Mouse (Mus musculus): Measurements from ENCODE around the gene Lrg1. TPM values are rescaled to one million over a fixed set of nuclear protein-coding genes. Genes with fewer than 3 reads are reported as not detected.

Lrg1 gene
- polyA plus RNA-seq, 1 experiment from 2014 or later, result not detected

- Histone ChIP-seq H3K4me1 (ENCODE audit: control insufficient read depth, insufficient read depth, low read length) (peaks cover 17% of the 10 kb centered on the region), H3K4me2 (peak overlapping the region; percentile 66), H3K4me3 (ENCODE audit: low read depth, low read length) (peak overlapping the region; percentile 36), H3K9ac (ENCODE audit: low read depth, low read length) (0 out of 2 replicates have a peak overlapping the region, but pooled peaks have one; percentile 17), H3K9me3 (replicated peaks; ENCODE audit: control insufficient read depth, low read length) (no peaks in the 10 kb centered on the region), H3K27me3 (ENCODE audit: control insufficient read depth, insufficient read depth, low read length) (peaks cover 94% of the 10 kb centered on the region), H3K36me3 (ENCODE audit: control insufficient read depth, insufficient read depth, low read length) (no peaks in the 10 kb centered on the region), H3K27ac (ENCODE audit: low read depth, low read length) (no peak overlapping the region)
- under 1% methylated on average over 47 of the region's 47 CpGs for WGBS (ENCODE audit: insufficient replicate concordance)
- ATAC-seq (replicated peaks; ENCODE audit: insufficient number of reproducible peaks, low FRiP score, low TSS enrichment), result no peak
These were observed 20.2 kb upstream of the Lrg1 start for GRCm38 (mm10) chr17:56141702-56142605.

- Histone ChIP-seq H3K9me3 (replicated peaks; ENCODE audit: control insufficient read depth, low read length) (no peaks in the 10 kb centered on the region), H3K9ac (ENCODE audit: low read depth, low read length) (peak within 1 kb of the TSS; percentile 50), H3K27me3 (ENCODE audit: control insufficient read depth, insufficient read depth, low read length) (peaks cover 82% of the 10 kb centered on the region), H3K4me2 (peak within 1 kb of the TSS; percentile 98), H3K4me1 (ENCODE audit: control insufficient read depth, insufficient read depth, low read length) (peaks cover 17% of the 10 kb centered on the region), H3K4me3 (ENCODE audit: low read depth, low read length) (peak within 1 kb of the TSS; percentile 67), H3K27ac (ENCODE audit: low read depth, low read length) (no peak within 1 kb of the TSS), H3K36me3 (ENCODE audit: control insufficient read depth, insufficient read depth, low read length) (no peaks in the 10 kb centered on the region)
- WGBS (ENCODE audit: insufficient replicate concordance), result 2% methylated on average over 76 of the region's 79 CpGs
- no peak for ATAC-seq (replicated peaks; ENCODE audit: insufficient number of reproducible peaks, low FRiP score, low TSS enrichment)
These were observed 18.2 kb upstream of the Lrg1 start, which contains the start of gene Sema6b for GRCm38 (mm10) chr17:56139858-56140595. TSS of gene Sema6b (minus strand) at chr17:56140343.

DNA sequence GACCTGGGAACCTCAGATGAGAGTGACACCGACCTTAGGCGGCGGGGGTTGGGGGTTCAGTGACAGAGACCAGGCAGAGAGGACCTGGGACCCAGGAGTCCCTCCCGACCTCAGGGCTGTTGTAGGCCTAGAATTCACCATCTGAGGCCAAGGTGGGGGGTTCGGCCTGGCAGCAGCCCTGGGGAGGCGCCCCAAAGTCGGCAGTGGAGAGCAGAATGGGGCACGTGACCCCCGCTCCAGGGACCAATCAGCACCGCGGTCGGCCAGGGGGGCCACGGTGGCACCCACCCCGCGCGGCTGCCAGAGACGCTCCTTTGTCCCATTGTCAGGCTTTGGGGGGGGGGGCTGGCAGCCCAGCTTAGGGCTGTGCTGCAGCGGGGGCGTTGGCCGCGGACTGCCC is 17.6 kb upstream of the Lrg1 start:
- WGBS (ENCODE audit: insufficient replicate concordance), result 8% methylated on average over 16 of the region's 21 CpGs
- Histone ChIP-seq H3K9me3 (replicated peaks; ENCODE audit: control insufficient read depth, low read length) (no peaks in the 10 kb centered on the region), H3K27ac (ENCODE audit: low read depth, low read length) (no peak overlapping the region), H3K9ac (ENCODE audit: low read depth, low read length) (no peak overlapping the region), H3K4me2 (peak overlapping the region; percentile 98), H3K27me3 (ENCODE audit: control insufficient read depth, insufficient read depth, low read length) (peaks cover 77% of the 10 kb centered on the region), H3K36me3 (ENCODE audit: control insufficient read depth, insufficient read depth, low read length) (no peaks in the 10 kb centered on the region), H3K4me3 (ENCODE audit: low read depth, low read length) (peak overlapping the region; percentile 67), H3K4me1 (ENCODE audit: control insufficient read depth, insufficient read depth, low read length) (peaks cover 20% of the 10 kb centered on the region)
- no peak for ATAC-seq (replicated peaks; ENCODE audit: insufficient number of reproducible peaks, low FRiP score, low TSS enrichment)

DNA sequence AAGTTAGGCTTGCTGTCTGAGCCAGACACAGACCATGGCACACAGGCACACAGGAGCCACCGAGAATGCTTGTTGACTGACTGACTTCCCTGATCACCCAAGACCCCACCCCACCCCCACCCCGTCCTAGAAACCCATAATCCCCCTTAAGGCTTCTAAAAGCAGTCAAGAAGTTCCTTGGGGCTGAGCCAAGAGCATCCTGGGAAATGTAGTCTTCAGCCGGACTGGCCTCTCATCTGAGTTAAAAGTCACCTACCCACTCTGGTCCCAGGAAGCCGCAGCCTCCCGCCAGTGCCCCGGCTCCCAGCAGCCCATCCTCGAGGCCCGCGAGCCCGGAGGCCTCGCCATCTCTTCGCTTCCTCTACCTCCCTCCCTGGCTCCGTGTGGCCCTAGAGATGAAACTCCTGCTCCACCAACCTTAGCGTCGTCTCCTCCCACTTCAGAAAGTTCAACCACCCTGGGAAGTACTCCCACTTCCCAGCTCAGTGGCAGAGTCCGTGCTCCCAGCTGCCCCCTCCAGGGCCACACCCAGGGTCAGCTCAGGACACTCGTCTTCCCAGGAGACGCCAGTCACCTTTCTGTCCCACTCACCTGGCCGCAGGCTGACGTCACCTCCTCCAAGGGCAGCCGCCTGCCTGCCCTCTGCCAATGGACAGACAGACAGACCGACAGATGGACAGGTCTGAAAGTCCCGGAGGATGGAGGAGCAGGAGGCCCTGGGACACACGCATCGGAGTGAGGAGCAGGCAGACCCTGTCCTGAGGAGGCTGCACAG is 16.2 kb upstream of the Lrg1 start:
- Histone ChIP-seq H3K36me3 (ENCODE audit: control insufficient read depth, insufficient read depth, low read length) (no peaks in the 10 kb centered on the region), H3K4me1 (ENCODE audit: control insufficient read depth, insufficient read depth, low read length) (peaks cover 26% of the 10 kb centered on the region), H3K27ac (ENCODE audit: low read depth, low read length) (no peak overlapping the region), H3K9me3 (replicated peaks; ENCODE audit: control insufficient read depth, low read length) (no peaks in the 10 kb centered on the region), H3K27me3 (ENCODE audit: control insufficient read depth, insufficient read depth, low read length) (peaks cover 64% of the 10 kb centered on the region), H3K4me2 (peak overlapping the region; percentile 27; the same call in 1 of the 2 replicates), H3K9ac (ENCODE audit: low read depth, low read length) (0 out of 2 replicates have a peak overlapping the region, but pooled peaks have one; percentile 1), H3K4me3 (ENCODE audit: low read depth, low read length) (no peak overlapping the region)
- 15% methylated on average over 25 of the region's 25 CpGs for WGBS (ENCODE audit: insufficient replicate concordance)
- no peak for ATAC-seq (replicated peaks; ENCODE audit: insufficient number of reproducible peaks, low FRiP score, low TSS enrichment)

DNA sequence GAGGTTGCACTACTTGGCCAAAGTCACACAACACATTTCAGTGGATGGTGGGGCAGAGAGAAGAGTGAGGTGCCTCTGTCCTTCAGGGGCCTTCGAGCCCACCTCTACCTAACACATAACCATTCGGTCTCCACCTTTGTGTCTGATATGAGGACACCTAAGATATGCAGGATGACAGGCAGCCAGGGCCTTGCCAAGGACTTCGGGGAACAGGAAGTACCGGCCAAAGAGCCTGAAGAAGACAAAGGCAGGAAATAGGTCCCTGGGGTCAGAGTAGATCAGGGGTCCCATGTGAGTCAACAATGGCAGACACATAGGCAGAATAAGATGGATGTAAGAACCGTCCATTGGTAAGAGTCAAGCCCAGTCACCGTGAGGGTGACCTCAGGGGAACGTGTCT is 14.8 kb upstream of the Lrg1 start:
- Histone ChIP-seq H3K4me1 (ENCODE audit: control insufficient read depth, insufficient read depth, low read length) (peaks cover 18% of the 10 kb centered on the region), H3K9ac (ENCODE audit: low read depth, low read length) (no peak overlapping the region), H3K4me3 (ENCODE audit: low read depth, low read length) (no peak overlapping the region), H3K4me2 (no peak overlapping the region), H3K9me3 (replicated peaks; ENCODE audit: control insufficient read depth, low read length) (no peaks in the 10 kb centered on the region), H3K27ac (ENCODE audit: low read depth, low read length) (no peak overlapping the region), H3K36me3 (ENCODE audit: control insufficient read depth, insufficient read depth, low read length) (no peaks in the 10 kb centered on the region), H3K27me3 (ENCODE audit: control insufficient read depth, insufficient read depth, low read length) (peaks cover 49% of the 10 kb centered on the region)
- 74% methylated on average over 7 of the region's 7 CpGs for WGBS (ENCODE audit: insufficient replicate concordance)
- ATAC-seq (replicated peaks; ENCODE audit: insufficient number of reproducible peaks, low FRiP score, low TSS enrichment), result no peak

DNA sequence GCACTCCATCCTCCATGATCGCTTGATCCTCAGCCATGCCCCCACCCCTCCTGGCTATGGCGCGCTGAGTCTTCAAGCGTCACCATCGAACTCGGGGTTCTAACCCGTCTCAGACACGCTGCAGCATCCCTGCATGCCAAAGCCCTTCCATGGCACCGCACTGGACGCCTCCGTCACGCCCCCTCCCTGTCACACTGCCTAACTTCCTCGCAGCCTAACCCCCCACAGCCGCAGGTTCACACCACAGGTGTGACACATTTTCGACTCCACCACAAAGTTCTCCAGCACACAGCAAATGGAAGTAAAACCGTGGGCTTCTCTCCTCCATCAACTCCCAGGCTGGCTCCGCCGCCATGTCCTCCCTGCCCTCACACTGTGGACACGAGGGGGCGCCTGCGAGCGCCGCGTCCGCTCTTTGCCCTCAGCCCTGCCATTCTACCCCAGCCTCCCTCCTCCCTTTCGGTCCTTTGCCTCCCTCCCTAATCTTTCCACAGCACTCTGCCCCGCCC is 12.7 kb upstream of the Lrg1 start:
- peak; percentile 25; the same call in 1 of the 2 replicates for ATAC-seq (replicated peaks; ENCODE audit: insufficient number of reproducible peaks, low FRiP score, low TSS enrichment)
- 2% methylated on average over 27 of the region's 27 CpGs for WGBS (ENCODE audit: insufficient replicate concordance)
- Histone ChIP-seq H3K36me3 (ENCODE audit: control insufficient read depth, insufficient read depth, low read length) (no peaks in the 10 kb centered on the region), H3K4me2 (peak overlapping the region; percentile 69), H3K27me3 (ENCODE audit: control insufficient read depth, insufficient read depth, low read length) (peaks cover 29% of the 10 kb centered on the region), H3K4me1 (ENCODE audit: control insufficient read depth, insufficient read depth, low read length) (peaks cover 11% of the 10 kb centered on the region), H3K9me3 (replicated peaks; ENCODE audit: control insufficient read depth, low read length) (0 out of 2 replicates have a peak, but pooled peaks cover 5% of the 10 kb centered on the region), H3K27ac (ENCODE audit: low read depth, low read length) (no peak overlapping the region), H3K9ac (ENCODE audit: low read depth, low read length) (0 out of 2 replicates have a peak overlapping the region, but pooled peaks have one; percentile 2), H3K4me3 (ENCODE audit: low read depth, low read length) (peak overlapping the region; percentile 6)

DNA sequence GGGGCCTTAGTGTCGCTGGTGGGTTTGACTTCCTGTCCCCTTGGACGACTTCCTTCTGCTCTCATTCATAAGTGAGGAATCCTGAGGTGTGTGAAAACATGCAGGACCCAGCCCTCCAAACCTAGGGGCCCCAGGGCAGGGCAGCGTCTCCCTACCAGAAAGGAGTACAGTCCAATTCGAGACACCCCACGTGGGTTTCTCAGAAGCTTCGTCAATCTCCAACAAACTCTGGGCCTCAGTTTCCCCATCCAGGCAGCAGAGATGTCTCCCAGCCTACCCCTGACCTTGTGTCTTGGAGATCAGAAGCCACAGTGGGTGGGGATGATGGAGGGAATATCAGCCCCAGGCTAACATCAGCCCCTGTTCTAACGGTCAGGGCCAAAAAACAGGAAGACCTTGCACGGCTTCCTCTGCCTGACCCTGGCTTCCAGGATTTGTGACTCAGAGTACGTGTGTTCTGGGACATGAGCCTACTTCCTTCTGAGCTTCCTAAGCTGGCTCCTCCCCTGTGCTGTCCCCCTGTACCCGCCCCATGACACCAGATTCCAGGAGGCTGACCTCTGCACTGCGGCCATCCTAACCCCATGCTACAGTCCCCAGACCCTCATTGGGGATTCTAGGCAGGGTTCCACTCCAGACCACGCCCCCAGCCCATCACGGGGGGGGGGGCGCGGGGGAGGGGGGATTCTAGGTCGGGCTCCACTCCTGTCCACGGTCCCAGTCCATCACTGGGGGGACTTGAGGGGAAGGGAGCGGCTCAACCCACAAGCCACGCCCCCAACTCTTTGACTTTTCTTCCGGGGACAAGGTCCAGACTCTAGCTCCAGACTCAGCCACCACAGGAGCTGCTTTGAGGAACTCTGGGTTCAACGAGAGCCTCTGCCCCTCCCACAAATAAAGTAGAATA is 11.9 kb upstream of the Lrg1 start:
- Histone ChIP-seq H3K27me3 (ENCODE audit: control insufficient read depth, insufficient read depth, low read length) (peaks cover 21% of the 10 kb centered on the region), H3K9ac (ENCODE audit: low read depth, low read length) (no peak overlapping the region), H3K4me3 (ENCODE audit: low read depth, low read length) (peak overlapping the region; percentile 6), H3K27ac (ENCODE audit: low read depth, low read length) (peak overlapping the region; percentile 24; the same call in 1 of the 2 replicates), H3K4me1 (ENCODE audit: control insufficient read depth, insufficient read depth, low read length) (peaks cover 9% of the 10 kb centered on the region), H3K36me3 (ENCODE audit: control insufficient read depth, insufficient read depth, low read length) (no peaks in the 10 kb centered on the region), H3K4me2 (peak overlapping the region; percentile 69), H3K9me3 (replicated peaks; ENCODE audit: control insufficient read depth, low read length) (0 out of 2 replicates have a peak, but pooled peaks cover 5% of the 10 kb centered on the region)
- 15% methylated on average over 21 of the region's 21 CpGs for WGBS (ENCODE audit: insufficient replicate concordance)
- peak; percentile 53; the same call in 1 of the 2 replicates for ATAC-seq (replicated peaks; ENCODE audit: insufficient number of reproducible peaks, low FRiP score, low TSS enrichment)

All from heart, embryonic 11.5 days (tissue).